In the genomic region with DNA sequence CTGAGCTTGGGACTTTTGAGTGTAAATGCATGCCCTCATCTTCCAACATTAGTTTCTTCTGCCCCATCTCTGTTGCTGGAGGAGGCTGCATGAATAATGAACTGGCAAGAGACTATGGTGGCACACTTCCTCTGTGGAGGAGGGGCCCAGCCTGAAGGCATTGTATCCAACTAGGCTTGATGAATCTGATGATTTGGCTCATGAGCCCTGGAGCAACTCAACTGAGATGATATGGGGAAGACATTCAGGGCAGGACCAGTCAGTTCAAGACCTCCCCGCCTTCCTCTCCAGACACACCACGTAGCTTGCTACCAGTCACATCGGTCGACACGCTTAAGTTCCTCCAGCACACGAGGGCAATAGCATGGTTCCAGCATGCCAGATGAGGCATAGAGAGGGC, we compare ENCODE assay signal across 22 mouse cellular contexts. TPM values are rescaled to one million over a fixed set of nuclear protein-coding genes. Genes with fewer than 3 reads are reported as not detected.
DNase-seq lines count a peak whose midpoint lies in the region; ATAC-seq lines count a peak whose summit lies in the region.
"Had no signal": no experiment of that assay in that cellular context is flagged by ENCODE, and none has a peak within 500 bp of the region (broad histone marks: within the 10 kb centered on the region; RNA-seq: fewer than 3 reads in every experiment).

No protein-coding gene starts in this region.

- no peaks in the 10 kb centered on the region for H3K36me3 ChIP-seq in hindbrain, embryonic 13.5 days
- H3K36me3 ChIP-seq in hindbrain, embryonic 14.5 days (replicated peaks; ENCODE audit: control insufficient read depth, insufficient read depth) = no peaks in the 10 kb centered on the region
- H3K36me3 ChIP-seq: embryonic facial prominence, embryonic 12.5 days; embryonic facial prominence, embryonic 15.5 days had no signal

- no peak overlapping the region for H3K4me2 ChIP-seq in hindbrain, embryonic 13.5 days
- no peak overlapping the region for H3K4me2 ChIP-seq in hindbrain, embryonic 14.5 days (replicated peaks)
- H3K4me2 ChIP-seq: embryonic facial prominence, embryonic 12.5 days; embryonic facial prominence, embryonic 15.5 days; heart, embryonic 11.5 days had no signal

- 86% methylated on average over 6 of the region's 6 CpGs for WGBS in hindbrain, embryonic 13.5 days
- WGBS in hindbrain, embryonic 14.5 days = 86% methylated on average over 6 of the region's 6 CpGs

- H3K27ac ChIP-seq in hindbrain, embryonic 13.5 days = peak overlapping the region; percentile 18; the same call in 1 of the 2 replicates
- H3K27ac ChIP-seq in hindbrain, embryonic 14.5 days = no peak overlapping the region
- H3K27ac ChIP-seq: embryonic facial prominence, embryonic 12.5 days; embryonic facial prominence, embryonic 15.5 days; gastrocnemius, adult 2 months had no signal

- no peak overlapping the region for H3K9ac ChIP-seq in hindbrain, embryonic 13.5 days
- H3K9ac ChIP-seq in hindbrain, embryonic 14.5 days = no peak overlapping the region
- H3K9ac ChIP-seq: embryonic facial prominence, embryonic 12.5 days; embryonic facial prominence, embryonic 15.5 days; forebrain, postnatal 0 days had no signal

- peaks cover 4% of the 10 kb centered on the region; the same call in 1 of the 2 replicates for H3K4me1 ChIP-seq in hindbrain, embryonic 13.5 days (replicated peaks)
- no peaks in the 10 kb centered on the region for H3K4me1 ChIP-seq in hindbrain, embryonic 14.5 days (replicated peaks; ENCODE audit: control insufficient read depth, insufficient read depth, low read length)
- H3K4me1 ChIP-seq: embryonic facial prominence, embryonic 12.5 days had no signal

- no peak for ATAC-seq in hindbrain, embryonic 13.5 days (ENCODE audit: low FRiP score)
- no peak for ATAC-seq in hindbrain, embryonic 14.5 days (ENCODE audit: low FRiP score)
- ATAC-seq: CD4-positive, CD25-positive, alpha-beta regulatory T cell, adult 4 months; forebrain, embryonic 14.5 days; forebrain, postnatal 0 days; intestine, postnatal 0 days; Patski had no signal

- no peak for DNase-seq in hindbrain, embryonic 14.5 days (ENCODE audit: low spot score)
- DNase-seq in left cerebral cortex, postnatal 4 days = peak; percentile 45
- DNase-seq in left cerebral cortex, adult 8-10 months (ENCODE audit: low spot score in 2 of 2) = no peak
- peak; percentile 48 for DNase-seq in Muller cell, postnatal 12 days (ENCODE audit: inconsistent ontology term)
- DNase-seq in left cerebral cortex, postnatal 14 days (ENCODE audit: low spot score in 2 of 2) = no peak
- DNase-seq: adrenal gland, postnatal 10 days; adrenal gland, postnatal 36 days; cerebellum, adult 18-20 months; cerebellum, adult 9-10 months; forebrain, postnatal 0 days; gastrocnemius, adult 2 months; gastrocnemius, postnatal 14 days; heart, adult 11 months had no signal

- intact Hi-C loops in left cerebral cortex, postnatal 4 days (cut with DNase I) = no loop called here
- intact Hi-C loops in left cerebral cortex, postnatal 14 days (cut with DNase I) = no loop called here

- no peaks in the 10 kb centered on the region for H3K27me3 ChIP-seq in hindbrain, embryonic 13.5 days
- no peaks in the 10 kb centered on the region for H3K27me3 ChIP-seq in hindbrain, embryonic 14.5 days (ENCODE audit: control insufficient read depth, insufficient read depth, low read length)
- H3K27me3 ChIP-seq: embryonic facial prominence, embryonic 12.5 days; embryonic facial prominence, embryonic 15.5 days; Patski had no signal

- H3K9me3 ChIP-seq in hindbrain, embryonic 13.5 days = no peaks in the 10 kb centered on the region
- H3K9me3 ChIP-seq in hindbrain, embryonic 14.5 days (ENCODE audit: control insufficient read depth, low read length) = no peaks in the 10 kb centered on the region
- H3K9me3 ChIP-seq: embryonic facial prominence, embryonic 12.5 days; embryonic facial prominence, embryonic 15.5 days had no signal

- H3K4me3 ChIP-seq in hindbrain, embryonic 13.5 days = no peak overlapping the region
- H3K4me3 ChIP-seq in hindbrain, embryonic 14.5 days (replicated peaks; ENCODE audit: low read length) = no peak overlapping the region
- H3K4me3 ChIP-seq: embryonic facial prominence, embryonic 12.5 days; embryonic facial prominence, embryonic 15.5 days; gastrocnemius, adult 2 months had no signal

RNA-seq across cellular contexts. Expression of gene Nfib, which starts 22.0 kb away (rescaled TPM):
- polyA plus RNA-seq in hindbrain, embryonic 13.5 days (2015; fragmentation: Nextera tagmentation; extraction: Ambion mirVana) = 80.1 and 107 TPM in 2 replicates
- 75.7 and 90.8 TPM in 2 replicates for polyA plus RNA-seq in hindbrain, embryonic 14.5 days (2014; fragmentation: Nextera tagmentation; extraction: Ambion mirVana)
- 100 to 1,000 TPM; 216 to 233 TPM for total RNA-seq in left cerebral cortex, postnatal 4 days (2021)
- total RNA-seq in left cerebral cortex, adult 8-10 months (2022) = 10 to 100 TPM; 70.7 to 94.9 (median 78.3) TPM
- total RNA-seq in left cerebral cortex, postnatal 14 days (2021) = 100 to 1,000 TPM in 1 of 2 experiments, 10 to 100 TPM in 1; 94.4 to 100 TPM
- total RNA-seq: common myeloid progenitor, adult 5-6 weeks had no signal

Comparison
In these comparisons a context has a peak if more than half of its experiments do, and no peak if none do; other contexts are left out.
1. DNase-seq: peak in left cerebral cortex, postnatal 4 days (single experiment) and Muller cell, postnatal 12 days (single experiment); none in hindbrain, embryonic 14.5 days (single experiment), left cerebral cortex, adult 8-10 months (0 of 2) and left cerebral cortex, postnatal 14 days (0 of 2).